Mouse (Mus musculus) small intestine, adult 2 months (tissue): ENCODE measurements around the gene Arsg. TPM values are rescaled to one million over a fixed set of nuclear protein-coding genes. Genes with fewer than 3 reads are reported as not detected.

Experiments
- H3K27ac ChIP-seq: fragments of 200-500 bp; 2 replicates; pipeline ENCODE4 v1.5.1; 2012; ENCODE audit warnings: low read depth, low read length, control low read depth, inconsistent platforms; ENCODE audit not compliant: insufficient read depth
- H3K27me3 ChIP-seq: fragments of 200-500 bp; 2 replicates; pipeline ENCODE4 v1.6.1; 2012; ENCODE audit warnings: mild to moderate bottlenecking, moderate library complexity, low read length, inconsistent platforms; ENCODE audit not compliant: control insufficient read depth, insufficient read depth
- H3K36me3 ChIP-seq: fragments of 200-500 bp; 2 replicates; pipeline ENCODE4 v1.6.1; 2012; ENCODE audit warnings: mild to moderate bottlenecking, low read length, control low read depth, inconsistent platforms; ENCODE audit not compliant: control insufficient read depth, insufficient read depth
- H3K4me1 ChIP-seq: fragments of 200-500 bp; 2 replicates; pipeline ENCODE4 v1.6.1; 2012; ENCODE audit warnings: low read length, inconsistent platforms, mixed read lengths; ENCODE audit not compliant: control insufficient read depth, insufficient read depth, insufficient read length
- H3K4me3 ChIP-seq: fragments of 200-500 bp; 2 replicates; pipeline ENCODE4 v1.5.1; 2012; ENCODE audit warnings: low read depth, mild to moderate bottlenecking, control low read depth, inconsistent platforms, low read length, moderate library complexity
- CTCF ChIP-seq: fragments of 200-500 bp; IDR thresholded peaks from 2 replicates; pipeline ENCODE4 v1.5.1; 2012; ENCODE audit warnings: low read depth, mild to moderate bottlenecking, control low read depth, inconsistent platforms, low read length, moderate library complexity, mixed read lengths; ENCODE audit not compliant: insufficient replicate concordance, insufficient read length; ENCODE audit errors: extremely low read depth
- POLR2A ChIP-seq: fragments of 200-500 bp; IDR thresholded peaks from 2 replicates; pipeline ENCODE4 v1.6.1; 2012; ENCODE audit warnings: low read depth, mild to moderate bottlenecking, control low read depth, inconsistent platforms, low read length, moderate library complexity
- WGBS: fragments of 180-500 bp; shearing (Covaris S2); methylation state at CpG from one replicate; pipeline ENCODE4 v1.1.7; 2018; 5-methylcytosine and 5-hydroxymethylcytosine counted together
- polyA plus RNA-seq: library from polyadenylated mRNA; depleted of rRNA; stranded (reverse); fragments of >200 nt; gene quantifications from 2 replicates; pipeline ENCODE4 v1.2.3, GENCODE M21; 2012

The Arsg gene
- polyA plus RNA-seq, 1 experiment, result 3.1 TPM

GRCm38 (mm10) chr11:109545700-109546143 lies 72.5 kb downstream of the Arsg start:
- Histone ChIP-seq H3K4me3 (no peak overlapping the region), H3K27ac (peak overlapping the region; percentile 17; the same call in 1 of the 2 replicates), H3K36me3 (no peaks in the 10 kb centered on the region), H3K27me3 (no peaks in the 10 kb centered on the region), H3K4me1 (peaks cover 19% of the 10 kb centered on the region)
- TF ChIP-seq POLR2A (no peak), CTCF (no peak)
- WGBS, result 26% methylated on average over 12 of the region's 12 CpGs

- WGBS, result 78% methylated on average over 16 of the region's 16 CpGs
- Histone ChIP-seq H3K36me3 (no peaks in the 10 kb centered on the region), H3K27ac (no peak overlapping the region), H3K27me3 (no peaks in the 10 kb centered on the region), H3K4me3 (no peak overlapping the region), H3K4me1 (peaks cover 19% of the 10 kb centered on the region)
- TF ChIP-seq POLR2A, result no peak
- no peak for TF ChIP-seq CTCF
These were observed 73.3 kb downstream of the Arsg start for GRCm38 (mm10) chr11:109546305-109547001.

- WGBS, result 100% methylated on average over 1 of the region's 1 CpGs
- no peaks in the 10 kb centered on the region for H3K36me3 ChIP-seq
- no peak overlapping the region for H3K27ac ChIP-seq
- H3K4me1 ChIP-seq, result peaks cover 19% of the 10 kb centered on the region
- no peak overlapping the region for H3K4me3 ChIP-seq
- TF ChIP-seq POLR2A, result no peak
- TF ChIP-seq CTCF, result no peak
- no peaks in the 10 kb centered on the region for H3K27me3 ChIP-seq
These were observed 74.5 kb downstream of the Arsg start for GRCm38 (mm10) chr11:109547652-109548051.

- Histone ChIP-seq H3K27ac (no peak overlapping the region), H3K4me1 (peaks cover 20% of the 10 kb centered on the region), H3K36me3 (no peaks in the 10 kb centered on the region), H3K4me3 (no peak overlapping the region), H3K27me3 (no peaks in the 10 kb centered on the region)
- TF ChIP-seq POLR2A (no peak), CTCF (no peak)
- 38% methylated on average over 5 of the region's 5 CpGs for WGBS
These were observed 76.6 kb downstream of the Arsg start for GRCm38 (mm10) chr11:109549599-109550290.

- no peak for TF ChIP-seq CTCF
- TF ChIP-seq POLR2A, result no peak
- Histone ChIP-seq H3K27ac (peak overlapping the region; percentile 79; the same call in 1 of the 2 replicates), H3K4me1 (peaks cover 25% of the 10 kb centered on the region), H3K36me3 (no peaks in the 10 kb centered on the region), H3K27me3 (no peaks in the 10 kb centered on the region), H3K4me3 (no peak overlapping the region)
- 66% methylated on average over 4 of the region's 4 CpGs for WGBS
These were observed 80.7 kb downstream of the Arsg start for GRCm38 (mm10) chr11:109553921-109554320.

- no peak for TF ChIP-seq CTCF
- TF ChIP-seq POLR2A, result no peak
- 21% methylated on average over 3 of the region's 3 CpGs for WGBS
- Histone ChIP-seq H3K4me3 (no peak overlapping the region), H3K27ac (peak overlapping the region; percentile 79), H3K36me3 (no peaks in the 10 kb centered on the region), H3K27me3 (no peaks in the 10 kb centered on the region), H3K4me1 (peaks cover 23% of the 10 kb centered on the region)
These were observed 81.3 kb downstream of the Arsg start for GRCm38 (mm10) chr11:109554443-109554842.

- no peak overlapping the region for H3K4me3 ChIP-seq
- H3K36me3 ChIP-seq, result no peaks in the 10 kb centered on the region
- no peaks in the 10 kb centered on the region for H3K27me3 ChIP-seq
- H3K27ac ChIP-seq, result peak overlapping the region; percentile 83
- peaks cover 25% of the 10 kb centered on the region; the same call in 1 of the 2 replicates for H3K4me1 ChIP-seq
- WGBS, result 32% methylated on average over 6 of the region's 6 CpGs
- TF ChIP-seq CTCF, result no peak
- TF ChIP-seq POLR2A, result no peak
These were observed 83.0 kb downstream of the Arsg start for GRCm38 (mm10) chr11:109556130-109556529.
